Mouse (Mus musculus) midbrain, postnatal 0 days (tissue): ENCODE measurements around the gene Elmo2. TPM values are rescaled to one million over a fixed set of nuclear protein-coding genes. Genes with fewer than 3 reads are reported as not detected.

ENCODE experiments used
- ATAC-seq: fragments of 200-750 bp; cut with Nextera tagmentation; 2 replicates; pipeline ENCODE4 v1.8.0; 2017; ENCODE audit warnings: moderate number of reproducible peaks, mild to moderate bottlenecking, moderate TSS enrichment, moderate library complexity; ENCODE audit not compliant: low FRiP score
- DNase-seq: peaks from one replicate; pipeline ENCODE4 v3.0.0-alpha.2; 2015; ENCODE audit warnings: low spot score
- H3K27ac ChIP-seq: fragments of 300-500 bp; sonication (generic); 2 replicates; pipeline ENCODE4 v1.5.1; 2014; ENCODE audit warnings: low read depth, mild to moderate bottlenecking, low read length, mixed read lengths
- H3K27me3 ChIP-seq: fragments of 300-500 bp; sonication (generic); 2 replicates; pipeline ENCODE4 v1.6.1; 2014; ENCODE audit warnings: low read length, control low read depth, mixed read lengths; ENCODE audit not compliant: insufficient read depth
- H3K36me3 ChIP-seq: fragments of 300-500 bp; sonication (generic); 2 replicates; pipeline ENCODE4 v1.6.1; 2014; ENCODE audit warnings: low read length, control low read depth, mixed read lengths; ENCODE audit not compliant: insufficient read depth
- H3K4me1 ChIP-seq: fragments of 300-500 bp; sonication (generic); 2 replicates; pipeline ENCODE4 v1.6.1; 2014; ENCODE audit warnings: mild to moderate bottlenecking, control low read depth, antibody characterized with exemption, low read length, mixed read lengths; ENCODE audit not compliant: insufficient read depth
- H3K4me2 ChIP-seq: fragments of 300-500 bp; sonication (generic); 2 replicates; pipeline ENCODE4 v1.6.1; 2014; ENCODE audit warnings: low read depth, mild to moderate bottlenecking, low read length, mixed read lengths; ENCODE audit not compliant: poor library complexity, severe bottlenecking
- H3K4me3 ChIP-seq: fragments of 300-500 bp; sonication (generic); 2 replicates; pipeline ENCODE4 v1.5.1; 2014; ENCODE audit warnings: low read depth, mild to moderate bottlenecking, low read length, moderate library complexity
- H3K9ac ChIP-seq: fragments of 300-500 bp; sonication (generic); replicated peaks from 2 replicates; pipeline ENCODE4 v1.6.1; 2014; ENCODE audit warnings: mild to moderate bottlenecking, low read length, moderate library complexity, mixed read lengths; ENCODE audit not compliant: poor library complexity, severe bottlenecking
- H3K9me3 ChIP-seq: fragments of 300-500 bp; sonication (generic); 2 replicates; pipeline ENCODE4 v1.6.1; 2016; ENCODE audit warnings: low read length, control low read depth
- CTCF ChIP-seq: IDR thresholded peaks from 2 replicates; pipeline ENCODE4 v1.5.1; 2016; ENCODE audit warnings: antibody characterized with exemption, mild to moderate bottlenecking
- WGBS: fragments of 180-500 bp; shearing (Covaris S2); extraction: QIAGEN DNeasy Blood & Tissue Kit; methylation state at CpG from one replicate; pipeline ENCODE4 v1.1.7; 2014; 5-methylcytosine and 5-hydroxymethylcytosine counted together
- polyA plus RNA-seq: library from polyadenylated mRNA; unstranded; fragments of >200 nt; fragmentation: Nextera tagmentation; extraction: Ambion mirVana; gene quantifications from 2 replicates; pipeline ENCODE4 v1.2.1, GENCODE M21; 2015
- total RNA-seq: library from RNA; depleted of rRNA; stranded (reverse); fragments of >200 nt; gene quantifications from 2 replicates; pipeline ENCODE4 v1.2.3, GENCODE M21; 2014

Elmo2 gene
- total and polyA plus RNA-seq, 2 experiments from 2014 or later, result 77.2 to 99.4 TPM

GRCm38 (mm10) chr2:165328746-165329145 is 2.5 kb upstream of the Elmo2 start:
- no peak for DNase-seq
- no peaks in the 10 kb centered on the region for H3K9me3 ChIP-seq
- WGBS, result 81% methylated on average over 5 of the region's 5 CpGs
- H3K4me3 ChIP-seq, result no peak overlapping the region
- no peaks in the 10 kb centered on the region for H3K27me3 ChIP-seq
- H3K27ac ChIP-seq, result no peak overlapping the region
- H3K4me1 ChIP-seq, result peaks cover 14% of the 10 kb centered on the region; the same call in 1 of the 2 replicates
- H3K4me2 ChIP-seq, result no peak overlapping the region
- TF ChIP-seq CTCF, result no peak
- no peak overlapping the region for H3K9ac ChIP-seq
- no peak for ATAC-seq
- no peaks in the 10 kb centered on the region for H3K36me3 ChIP-seq

GRCm38 (mm10) chr2:165327386-165327785 is 1.1 kb upstream of the Elmo2 start:
- Histone ChIP-seq H3K9ac (peak overlapping the region; percentile 76; the same call in 1 of the 2 replicates), H3K27ac (peak overlapping the region; percentile 97), H3K36me3 (no peaks in the 10 kb centered on the region), H3K27me3 (no peaks in the 10 kb centered on the region), H3K9me3 (no peaks in the 10 kb centered on the region), H3K4me1 (peaks cover 14% of the 10 kb centered on the region; the same call in 1 of the 2 replicates), H3K4me3 (peak overlapping the region; percentile 77; the same call in 1 of the 2 replicates), H3K4me2 (peak overlapping the region; percentile 75)
- WGBS, result 28% methylated on average over 7 of the region's 7 CpGs
- DNase-seq, result peak; percentile 53
- ATAC-seq, result no peak
- TF ChIP-seq CTCF, result no peak

GRCm38 (mm10) chr2:165325521-165326303 is 567 bp downstream of the Elmo2 start:
- peak overlapping the region; percentile 77 for H3K4me3 ChIP-seq
- TF ChIP-seq CTCF, result no peak
- 1% methylated on average over 23 of the region's 30 CpGs for WGBS
- H3K27me3 ChIP-seq, result no peaks in the 10 kb centered on the region
- no peaks in the 10 kb centered on the region for H3K36me3 ChIP-seq
- H3K4me2 ChIP-seq, result peak overlapping the region; percentile 65
- peak; percentile 6; the same call in 1 of the 2 replicates for ATAC-seq
- peak overlapping the region; percentile 75 for H3K9ac ChIP-seq
- H3K4me1 ChIP-seq, result peaks cover 22% of the 10 kb centered on the region
- peak overlapping the region; percentile 58 for H3K27ac ChIP-seq
- no peaks in the 10 kb centered on the region for H3K9me3 ChIP-seq
- DNase-seq, result no peak

DNA sequence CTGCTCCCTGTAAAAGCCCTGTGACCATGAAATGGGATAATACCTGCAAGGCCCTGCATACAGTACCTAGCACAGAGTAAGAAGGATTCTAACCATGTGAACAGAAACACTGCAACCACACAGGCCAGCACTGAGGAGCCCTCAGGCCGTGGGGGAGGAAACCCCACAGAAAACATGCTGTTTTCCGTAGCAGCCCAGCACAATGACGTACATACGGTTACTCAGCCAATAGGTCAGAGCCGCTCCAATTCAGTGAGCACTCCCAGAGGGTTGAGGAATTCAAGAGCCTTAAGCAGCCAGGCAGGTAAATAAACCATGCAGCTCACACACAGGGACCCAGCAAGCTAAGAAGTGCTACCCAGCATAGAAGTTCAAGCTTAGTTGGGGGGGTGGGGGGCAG is 2.4 kb downstream of the Elmo2 start:
- peak overlapping the region; percentile 65; the same call in 1 of the 2 replicates for H3K4me2 ChIP-seq
- H3K36me3 ChIP-seq, result no peaks in the 10 kb centered on the region
- ATAC-seq (no peak), DNase-seq (no peak)
- H3K9me3 ChIP-seq, result no peaks in the 10 kb centered on the region
- H3K27me3 ChIP-seq, result no peaks in the 10 kb centered on the region
- TF ChIP-seq CTCF, result no peak
- no peak overlapping the region for H3K4me3 ChIP-seq
- peaks cover 23% of the 10 kb centered on the region for H3K4me1 ChIP-seq
- H3K27ac ChIP-seq, result no peak overlapping the region
- WGBS, result 37% methylated on average over 5 of the region's 5 CpGs
- H3K9ac ChIP-seq, result no peak overlapping the region

DNA sequence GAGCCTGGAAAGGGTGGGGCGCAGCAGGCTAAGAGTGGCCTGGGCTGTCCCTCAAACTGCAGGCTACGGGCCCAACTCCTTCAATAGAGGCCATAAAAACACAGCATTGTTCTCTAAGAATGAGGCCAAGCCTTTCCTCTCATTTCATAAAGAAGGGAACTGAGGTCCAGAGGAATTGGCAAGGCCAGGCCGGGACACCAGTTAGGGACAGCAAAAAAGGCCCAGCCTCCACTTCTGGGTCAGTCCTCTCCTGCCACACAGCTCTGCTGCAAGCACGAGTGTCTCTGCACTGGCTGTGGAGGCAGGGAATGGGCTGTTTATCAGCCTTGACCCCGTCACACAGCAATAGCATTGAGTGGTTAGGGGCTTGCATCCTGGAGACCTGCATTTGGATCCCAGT is 2.8 kb downstream of the Elmo2 start:
- ATAC-seq (no peak), DNase-seq (no peak)
- Histone ChIP-seq H3K4me3 (no peak overlapping the region), H3K4me2 (no peak overlapping the region), H3K9ac (no peak overlapping the region), H3K27ac (no peak overlapping the region), H3K9me3 (no peaks in the 10 kb centered on the region), H3K4me1 (peaks cover 23% of the 10 kb centered on the region), H3K27me3 (no peaks in the 10 kb centered on the region), H3K36me3 (no peaks in the 10 kb centered on the region)
- TF ChIP-seq CTCF, result no peak
- 73% methylated on average over 5 of the region's 5 CpGs for WGBS

- Histone ChIP-seq H3K4me3 (no peak overlapping the region), H3K27ac (no peak overlapping the region), H3K36me3 (no peaks in the 10 kb centered on the region), H3K4me1 (peaks cover 27% of the 10 kb centered on the region), H3K9me3 (no peaks in the 10 kb centered on the region), H3K9ac (no peak overlapping the region), H3K27me3 (no peaks in the 10 kb centered on the region), H3K4me2 (no peak overlapping the region)
- ATAC-seq (no peak), DNase-seq (no peak)
- no peak for TF ChIP-seq CTCF
- WGBS, result 91% methylated on average over 22 of the region's 22 CpGs
Observed at GRCm38 (mm10) chr2:165321981-165322735, 4.1 kb downstream of the Elmo2 start.
